Mouse (Mus musculus) gastrocnemius, postnatal 10 days (tissue): ENCODE measurements at regions not wholly inside any gene's neighbourhood (a gene's known extent, or its start where the extent isn't known, plus 50 kb on each side); places are given as distances from the start of the nearest gene placed in this dataset.

Source experiments
- DNase-seq: peaks from one replicate; pipeline ENCODE4 v3.0.0; 2021; ENCODE audit warnings: mixed read lengths

GRCm38 (mm10) chr15:71375775-71376174, 2458.6 kb upstream of the Gm6569 start:
- DNase-seq = no peak
